Mouse (Mus musculus) small intestine, adult 2 months (tissue): ENCODE results near the gene Ccl22. TPM values are rescaled to one million over a fixed set of nuclear protein-coding genes. Genes with fewer than 3 reads are reported as not detected.
A peak's percentile ranks its signal among the peaks of the same experiment; 100 is the strongest.

ENCODE experiments used
- H3K27ac ChIP-seq: fragments of 200-500 bp; 2 replicates; pipeline ENCODE4 v1.5.1; 2012; ENCODE audit warnings: low read depth, low read length, control low read depth, inconsistent platforms; ENCODE audit not compliant: insufficient read depth
- H3K27me3 ChIP-seq: fragments of 200-500 bp; 2 replicates; pipeline ENCODE4 v1.6.1; 2012; ENCODE audit warnings: mild to moderate bottlenecking, moderate library complexity, low read length, inconsistent platforms; ENCODE audit not compliant: control insufficient read depth, insufficient read depth
- H3K36me3 ChIP-seq: fragments of 200-500 bp; 2 replicates; pipeline ENCODE4 v1.6.1; 2012; ENCODE audit warnings: mild to moderate bottlenecking, low read length, control low read depth, inconsistent platforms; ENCODE audit not compliant: control insufficient read depth, insufficient read depth
- H3K4me1 ChIP-seq: fragments of 200-500 bp; 2 replicates; pipeline ENCODE4 v1.6.1; 2012; ENCODE audit warnings: low read length, inconsistent platforms, mixed read lengths; ENCODE audit not compliant: control insufficient read depth, insufficient read depth, insufficient read length
- H3K4me3 ChIP-seq: fragments of 200-500 bp; 2 replicates; pipeline ENCODE4 v1.5.1; 2012; ENCODE audit warnings: low read depth, mild to moderate bottlenecking, control low read depth, inconsistent platforms, low read length, moderate library complexity
- CTCF ChIP-seq: fragments of 200-500 bp; IDR thresholded peaks from 2 replicates; pipeline ENCODE4 v1.5.1; 2012; ENCODE audit warnings: low read depth, mild to moderate bottlenecking, control low read depth, inconsistent platforms, low read length, moderate library complexity, mixed read lengths; ENCODE audit not compliant: insufficient replicate concordance, insufficient read length; ENCODE audit errors: extremely low read depth
- POLR2A ChIP-seq: fragments of 200-500 bp; IDR thresholded peaks from 2 replicates; pipeline ENCODE4 v1.6.1; 2012; ENCODE audit warnings: low read depth, mild to moderate bottlenecking, control low read depth, inconsistent platforms, low read length, moderate library complexity
- WGBS: fragments of 180-500 bp; shearing (Covaris S2); methylation state at CpG from one replicate; pipeline ENCODE4 v1.1.7; 2018; 5-methylcytosine and 5-hydroxymethylcytosine counted together
- polyA plus RNA-seq: library from polyadenylated mRNA; depleted of rRNA; stranded (reverse); fragments of >200 nt; gene quantifications from 2 replicates; pipeline ENCODE4 v1.2.3, GENCODE M21; 2012

Gene Ccl22
- polyA plus RNA-seq, 1 experiment = 6.5 TPM

DNA sequence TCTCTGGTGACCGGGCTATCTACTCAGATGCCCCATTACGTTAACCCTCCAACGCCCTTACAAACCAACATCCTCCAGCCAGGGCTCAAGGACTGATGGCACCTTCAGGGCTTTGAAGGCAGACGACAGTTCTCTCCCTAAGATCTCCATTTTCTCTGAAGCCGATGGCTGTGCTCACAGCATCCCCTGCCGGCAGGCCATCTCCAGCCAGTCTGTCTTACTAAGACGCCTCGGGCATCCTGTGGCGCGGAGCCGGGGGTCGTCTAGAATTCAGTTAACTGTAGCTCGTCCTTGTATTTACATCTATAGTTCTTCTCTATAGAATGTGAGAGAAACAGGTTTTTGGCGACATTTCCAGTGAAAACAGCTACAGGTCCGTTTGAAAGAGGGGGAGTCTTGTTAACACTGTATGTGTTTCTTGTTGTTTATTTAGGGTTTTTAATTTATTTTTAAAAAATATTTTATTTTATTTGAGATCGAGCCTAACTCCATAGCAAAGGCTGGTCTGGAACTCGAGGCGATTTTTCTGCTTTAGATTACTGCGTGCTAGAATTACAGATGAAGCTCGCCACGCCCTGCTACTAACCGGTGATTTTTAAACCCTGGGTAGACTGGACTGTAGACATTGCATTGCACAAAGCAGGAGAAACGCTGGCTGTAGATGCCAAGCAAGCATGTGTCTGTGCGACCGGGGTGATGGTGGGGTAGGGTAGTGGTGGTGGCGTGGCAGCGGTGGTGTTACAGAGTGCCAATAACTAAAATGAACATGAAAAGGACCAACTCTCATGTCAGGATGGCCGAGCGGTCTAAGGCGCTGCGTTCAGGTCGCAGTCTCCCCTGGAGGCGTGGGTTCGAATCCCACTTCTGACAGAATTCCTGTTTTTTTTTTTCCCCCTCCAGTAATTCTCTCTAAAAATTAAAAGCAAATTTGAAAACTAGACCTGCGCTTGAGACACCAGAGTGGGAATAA, 42.3 kb upstream of the Ccl22 start:
- Histone ChIP-seq H3K27me3 (no peaks in the 10 kb centered on the region), H3K4me1 (peaks cover 4% of the 10 kb centered on the region; the same call in 1 of the 2 replicates), H3K27ac (peak overlapping the region; percentile 22), H3K36me3 (no peaks in the 10 kb centered on the region), H3K4me3 (peak overlapping the region; percentile 59)
- TF ChIP-seq CTCF (peak; percentile 95), POLR2A (no peak)
- under 1% methylated on average over 35 of the region's 35 CpGs for WGBS

GRCm38 (mm10) chr8:94703972-94704668, 41.3 kb upstream of the Ccl22 start:
- under 1% methylated on average over 35 of the region's 35 CpGs for WGBS
- H3K4me3 ChIP-seq = peak overlapping the region; percentile 52
- TF ChIP-seq CTCF (peak; percentile 97; the same call in 1 of the 2 replicates), POLR2A (no peak)

DNA sequence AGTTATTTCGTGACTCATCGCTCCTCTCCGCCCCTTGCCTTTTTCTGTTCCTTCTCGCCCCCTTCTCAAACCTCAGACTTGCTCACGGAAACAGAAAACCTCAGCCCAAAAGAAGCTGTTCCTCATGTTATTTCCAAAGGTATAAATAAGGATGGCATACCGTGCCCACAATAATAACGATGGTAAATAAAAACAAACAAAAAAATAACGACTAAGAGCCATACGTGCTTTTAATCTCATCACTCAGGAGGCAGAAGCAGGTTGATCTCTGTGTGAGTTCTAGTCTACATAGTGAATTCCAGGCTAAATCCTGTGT, 40.8 kb upstream of the Ccl22 start:
- Histone ChIP-seq H3K27me3 (no peaks in the 10 kb centered on the region), H3K27ac (no peak overlapping the region), H3K36me3 (no peaks in the 10 kb centered on the region), H3K4me3 (peak overlapping the region; percentile 52), H3K4me1 (peaks cover 4% of the 10 kb centered on the region; the same call in 1 of the 2 replicates)
- no peak for TF ChIP-seq CTCF
- TF ChIP-seq POLR2A = no peak
- WGBS = 15% methylated on average over 9 of the region's 9 CpGs

More at GRCm38 (mm10) chr8:94703972-94704668, 41.3 kb upstream of the Ccl22 start:
- Histone ChIP-seq H3K27me3 (no peaks in the 10 kb centered on the region), H3K27ac (no peak overlapping the region), H3K36me3 (no peaks in the 10 kb centered on the region), H3K4me1 (peaks cover 4% of the 10 kb centered on the region; the same call in 1 of the 2 replicates)

GRCm38 (mm10) chr8:94705581-94706245, 39.7 kb upstream of the Ccl22 start:
- H3K4me1 ChIP-seq = peaks cover 4% of the 10 kb centered on the region; the same call in 1 of the 2 replicates
- no peak overlapping the region for H3K27ac ChIP-seq
- TF ChIP-seq POLR2A (no peak), CTCF (no peak)
- H3K27me3 ChIP-seq = no peaks in the 10 kb centered on the region
- 87% methylated on average over 10 of the region's 10 CpGs for WGBS
- H3K4me3 ChIP-seq = no peak overlapping the region
- H3K36me3 ChIP-seq = no peaks in the 10 kb centered on the region

GRCm38 (mm10) chr8:94706732-94707395, 38.5 kb upstream of the Ccl22 start:
- TF ChIP-seq CTCF (no peak), POLR2A (no peak)
- no peak overlapping the region for H3K4me3 ChIP-seq
- no peaks in the 10 kb centered on the region for H3K36me3 ChIP-seq
- no peak overlapping the region for H3K27ac ChIP-seq
- H3K27me3 ChIP-seq = no peaks in the 10 kb centered on the region
- WGBS = 71% methylated on average over 9 of the region's 9 CpGs
- H3K4me1 ChIP-seq = peaks cover 6% of the 10 kb centered on the region

DNA sequence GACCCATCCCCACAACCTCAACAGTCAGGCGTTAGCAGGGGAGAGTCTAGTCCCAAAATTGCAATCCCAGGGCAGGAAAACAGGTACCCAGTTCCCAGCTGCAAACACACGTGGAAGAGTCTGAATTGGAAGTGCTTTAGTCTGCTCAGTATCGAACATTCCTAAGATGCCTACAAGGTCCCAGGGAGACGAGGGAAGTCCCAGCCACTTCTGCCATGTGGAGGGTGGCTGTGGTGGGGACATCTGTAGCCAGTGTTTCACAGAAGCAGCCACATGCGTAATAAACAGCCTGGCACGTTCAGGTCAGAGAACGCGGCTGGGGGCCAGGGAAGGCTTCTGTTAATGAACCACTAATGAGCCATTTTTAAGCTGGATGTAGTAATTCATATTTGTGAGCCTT, 35.1 kb upstream of the Ccl22 start:
- H3K4me3 ChIP-seq = no peak overlapping the region
- no peak for TF ChIP-seq CTCF
- no peak for TF ChIP-seq POLR2A
- peaks cover 3% of the 10 kb centered on the region; the same call in 1 of the 2 replicates for H3K4me1 ChIP-seq
- 67% methylated on average over 8 of the region's 8 CpGs for WGBS
- H3K27me3 ChIP-seq = no peaks in the 10 kb centered on the region
- no peaks in the 10 kb centered on the region for H3K36me3 ChIP-seq
- no peak overlapping the region for H3K27ac ChIP-seq

- H3K27me3 ChIP-seq = no peaks in the 10 kb centered on the region
- H3K4me1 ChIP-seq = peaks cover 3% of the 10 kb centered on the region; the same call in 1 of the 2 replicates
- TF ChIP-seq CTCF = no peak
- TF ChIP-seq POLR2A = no peak
- no peak overlapping the region for H3K4me3 ChIP-seq
- peak overlapping the region; percentile 69 for H3K27ac ChIP-seq
- H3K36me3 ChIP-seq = no peaks in the 10 kb centered on the region
- 50% methylated on average over 5 of the region's 5 CpGs for WGBS
Measured at GRCm38 (mm10) chr8:94711160-94711718, 34.2 kb upstream of the Ccl22 start.
